Mouse (Mus musculus) embryo, embryonic 9.5 days (tissue): ENCODE results near the gene Parn.

Source experiments
- DNase-seq: peaks from one replicate; pipeline ENCODE4 v3.0.0-alpha.2; 2017; ENCODE audit errors: extremely low spot score

Parn gene

GRCm38 (mm10) chr16:13556446-13556845 is 111.5 kb downstream of the Parn start:
- DNase-seq = no peak

- DNase-seq = no peak
Measured at GRCm38 (mm10) chr16:13550667-13551066, 117.3 kb downstream of the Parn start.

GRCm38 (mm10) chr16:13549976-13550375 is 118.0 kb downstream of the Parn start:
- DNase-seq = no peak

GRCm38 (mm10) chr16:13541816-13542215 is 126.2 kb downstream of the Parn start:
- no peak for DNase-seq

- DNase-seq = no peak
Measured at GRCm38 (mm10) chr16:13541121-13541747, 126.7 kb downstream of the Parn start.

- DNase-seq = no peak
Measured at GRCm38 (mm10) chr16:13538933-13539648, 128.9 kb downstream of the Parn start.

GRCm38 (mm10) chr16:13538213-13538932 is 129.6 kb downstream of the Parn start:
- no peak for DNase-seq

GRCm38 (mm10) chr16:13536404-13536803 is 131.6 kb downstream of the Parn start:
- DNase-seq = no peak

- DNase-seq = no peak
Measured at GRCm38 (mm10) chr16:13535856-13536255, 132.1 kb downstream of the Parn start.

- no peak for DNase-seq
Measured at GRCm38 (mm10) chr16:13532840-13533239, 135.1 kb downstream of the Parn start.

GRCm38 (mm10) chr16:13531279-13531678 is 136.7 kb downstream of the Parn start:
- no peak for DNase-seq

- DNase-seq = no peak
Measured at GRCm38 (mm10) chr16:13521359-13521758, 146.6 kb downstream of the Parn start.

- no peak for DNase-seq
Measured at GRCm38 (mm10) chr16:13520301-13520700, 147.7 kb downstream of the Parn start.

- no peak for DNase-seq
Measured at GRCm38 (mm10) chr16:13516214-13516613, 151.8 kb downstream of the Parn start.

- no peak for DNase-seq
Measured at GRCm38 (mm10) chr16:13515524-13515923, 152.4 kb downstream of the Parn start.

- no peak for DNase-seq
Measured at GRCm38 (mm10) chr16:13505055-13505454, 162.9 kb downstream of the Parn start.

- no peak for DNase-seq
Measured at GRCm38 (mm10) chr16:13504476-13504875, 163.5 kb downstream of the Parn start.

GRCm38 (mm10) chr16:13498923-13499322 is 169.0 kb downstream of the Parn start:
- DNase-seq = no peak

GRCm38 (mm10) chr16:13493981-13494380 is 174.0 kb downstream of the Parn start:
- DNase-seq = no peak

GRCm38 (mm10) chr16:13492996-13493395 is 175.0 kb downstream of the Parn start:
- no peak for DNase-seq

- DNase-seq = no peak
Measured at GRCm38 (mm10) chr16:13491776-13492175, 176.2 kb downstream of the Parn start.
